Mouse (Mus musculus): ENCODE results near the gene Tsr3. TPM values are rescaled to one million over a fixed set of nuclear protein-coding genes. Genes with fewer than 3 reads are reported as not detected.
"Not testable (repeated sequence)": the region's sequence is repeated elsewhere in the genome, so short reads cannot be mapped to it uniquely, and the experiment has no call there.

Gene Tsr3
- total and polyA plus RNA-seq, 2 experiments from 2014 or later = 43.5 to 65.3 TPM

DNA sequence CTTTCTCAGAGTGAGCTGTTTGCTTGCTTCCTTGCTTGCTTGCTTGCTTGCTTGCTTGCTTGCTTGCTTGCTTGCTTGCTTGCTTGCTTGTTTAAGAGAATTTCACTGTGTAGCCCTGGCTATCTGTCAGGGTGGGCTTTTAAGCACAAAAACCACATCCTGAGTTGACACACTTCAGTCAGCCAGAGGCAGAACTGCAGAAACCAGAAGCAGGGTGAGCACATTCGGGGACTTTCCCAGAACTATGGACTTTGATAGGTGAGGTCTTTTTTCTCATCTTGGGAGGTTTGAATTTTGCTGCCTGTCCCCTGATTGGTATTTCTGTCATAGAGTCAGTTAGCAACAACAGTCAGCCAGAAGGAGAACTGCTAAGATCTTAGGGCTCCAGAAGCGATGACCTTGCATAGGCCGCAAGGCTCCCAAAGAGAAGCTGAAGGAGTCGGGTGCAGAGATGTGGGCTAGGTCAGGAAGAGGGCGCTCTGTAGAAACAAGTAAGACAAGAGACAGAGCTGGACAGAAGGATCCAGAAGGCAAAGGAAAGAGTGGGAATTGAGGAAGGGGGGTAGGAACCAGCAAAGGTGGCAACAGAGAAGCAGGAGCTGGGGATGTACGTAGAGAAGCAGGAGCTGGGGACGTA is 15.3 kb upstream of the Tsr3 start:
- 88% methylated on average over 7 of the region's 7 CpGs for WGBS
- no peak for ATAC-seq
- Histone ChIP-seq H3K27ac (no peak overlapping the region), H3K4me3 (ENCODE audit: low read length) (no peak overlapping the region), H3K9ac (replicated peaks; ENCODE audit: low read length) (no peak overlapping the region), H3K27me3 (ENCODE audit: insufficient read depth, low read length) (no peaks in the 10 kb centered on the region), H3K4me2 (ENCODE audit: low read depth, low read length) (no peak overlapping the region), H3K36me3 (ENCODE audit: insufficient read depth, low read length) (peaks cover 11% of the 10 kb centered on the region; the same call in 1 of the 2 replicates), H3K4me1 (ENCODE audit: insufficient read depth, low read length) (no peaks in the 10 kb centered on the region), H3K9me3 (ENCODE audit: low read length) (no peaks in the 10 kb centered on the region)
- no peak for DNase-seq (ENCODE audit: low spot score)
- TF ChIP-seq CTCF (IDR thresholded peaks at IDR 0.05; ENCODE audit: low read depth) = no peak

DNA sequence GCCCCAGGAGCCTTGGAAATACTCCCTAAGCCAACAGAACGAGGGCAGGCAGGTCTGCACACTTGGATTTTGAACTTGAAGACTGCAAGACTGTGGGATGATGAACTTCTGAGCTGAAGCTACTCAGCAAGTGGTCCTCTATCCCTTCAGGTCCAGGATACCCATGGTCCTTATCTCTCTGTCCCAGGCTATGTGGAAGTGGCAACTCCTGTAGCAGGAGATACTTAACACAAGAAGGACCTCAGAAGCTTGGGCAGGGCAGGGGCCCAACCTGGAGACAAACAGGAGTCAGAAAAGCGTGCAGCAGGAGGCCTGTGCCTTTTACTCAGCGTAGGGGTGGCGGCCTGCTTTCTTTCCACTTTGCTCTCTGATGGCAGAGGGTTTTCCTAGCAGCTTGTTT is 14.3 kb upstream of the Tsr3 start:
- Histone ChIP-seq H3K27ac (no peak overlapping the region), H3K4me1 (ENCODE audit: insufficient read depth, low read length) (no peaks in the 10 kb centered on the region), H3K4me3 (ENCODE audit: low read length) (no peak overlapping the region), H3K27me3 (ENCODE audit: insufficient read depth, low read length) (no peaks in the 10 kb centered on the region), H3K36me3 (ENCODE audit: insufficient read depth, low read length) (peaks cover 11% of the 10 kb centered on the region; the same call in 1 of the 2 replicates), H3K9ac (replicated peaks; ENCODE audit: low read length) (no peak overlapping the region), H3K4me2 (ENCODE audit: low read depth, low read length) (no peak overlapping the region), H3K9me3 (ENCODE audit: low read length) (no peaks in the 10 kb centered on the region)
- ATAC-seq (no peak), DNase-seq (ENCODE audit: low spot score) (no peak)
- 89% methylated on average over 4 of the region's 4 CpGs for WGBS
- TF ChIP-seq CTCF (IDR thresholded peaks at IDR 0.05; ENCODE audit: low read depth) = no peak

DNA sequence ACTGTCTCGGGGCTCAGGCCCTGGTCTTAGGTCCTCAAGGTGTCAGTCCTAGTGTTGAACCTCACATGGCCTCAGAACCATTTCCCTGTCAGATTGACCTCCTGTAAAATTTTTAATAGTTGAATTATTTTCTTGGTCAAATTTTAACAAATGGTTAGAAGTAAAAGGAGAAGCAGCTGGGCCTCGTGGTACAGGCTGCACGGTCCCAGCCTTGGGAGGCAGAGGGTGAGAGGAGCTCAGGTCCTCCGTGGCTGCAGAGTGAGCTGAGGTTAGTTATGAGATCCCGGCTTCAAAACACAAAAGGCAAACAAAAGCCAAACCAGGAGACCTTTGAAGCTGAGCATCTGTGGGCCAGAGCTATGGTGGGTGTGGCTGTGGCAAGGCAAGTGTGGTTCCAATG is 12.0 kb upstream of the Tsr3 start:
- H3K36me3 ChIP-seq (ENCODE audit: insufficient read depth, low read length) = peaks cover 19% of the 10 kb centered on the region; the same call in 1 of the 2 replicates
- H3K27me3 ChIP-seq (ENCODE audit: insufficient read depth, low read length) = no peaks in the 10 kb centered on the region
- no peak for TF ChIP-seq CTCF (IDR thresholded peaks at IDR 0.05; ENCODE audit: low read depth)
- H3K4me1 ChIP-seq (ENCODE audit: insufficient read depth, low read length) = no peaks in the 10 kb centered on the region
- no peak overlapping the region for H3K9ac ChIP-seq (replicated peaks; ENCODE audit: low read length)
- no peaks in the 10 kb centered on the region for H3K9me3 ChIP-seq (ENCODE audit: low read length)
- H3K4me3 ChIP-seq (ENCODE audit: low read length) = no peak overlapping the region
- no peak overlapping the region for H3K27ac ChIP-seq
- ATAC-seq = no peak
- no peak for DNase-seq (ENCODE audit: low spot score)
- no peak overlapping the region for H3K4me2 ChIP-seq (ENCODE audit: low read depth, low read length)
- WGBS = 87% methylated on average over 5 of the region's 5 CpGs

DNA sequence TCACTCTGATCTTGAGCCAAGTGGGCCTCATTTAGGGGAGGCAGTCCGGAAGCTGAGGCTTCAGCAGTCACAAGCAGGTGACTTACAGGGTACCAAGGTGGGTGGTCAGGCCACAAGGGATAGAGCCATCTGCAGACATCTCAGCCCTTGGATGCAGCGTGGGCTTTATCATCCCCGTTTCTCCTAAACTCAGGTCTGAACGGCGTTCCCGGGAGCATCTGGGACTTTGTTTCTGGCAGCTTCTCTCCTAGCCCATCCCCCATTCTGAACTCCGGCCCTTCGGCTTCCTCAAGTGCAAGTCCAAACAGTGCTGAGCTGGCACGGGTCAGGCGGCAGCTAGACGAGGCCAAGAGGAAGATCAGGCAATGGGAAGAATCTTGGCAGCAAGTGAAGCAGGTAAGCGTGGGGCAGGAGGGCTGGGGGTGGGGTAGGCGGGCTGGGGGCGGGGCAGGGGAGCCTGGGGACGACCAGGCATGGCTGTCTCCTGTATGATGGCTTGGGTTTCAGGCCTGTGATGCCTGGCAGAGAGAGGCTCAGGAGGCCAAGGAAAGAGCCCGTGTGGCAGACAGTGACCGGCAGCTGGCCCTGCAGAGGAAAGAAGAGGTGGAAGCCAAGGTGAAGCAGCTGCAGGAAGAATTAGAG is 9.8 kb upstream of the Tsr3 start:
- not testable (repeated sequence) for H3K27ac ChIP-seq; H3K27me3 ChIP-seq (ENCODE audit: insufficient read depth, low read length); DNase-seq (ENCODE audit: low spot score); H3K4me1 ChIP-seq (ENCODE audit: insufficient read depth, low read length); H3K9me3 ChIP-seq (ENCODE audit: low read length); H3K4me2 ChIP-seq (ENCODE audit: low read depth, low read length); H3K4me3 ChIP-seq (ENCODE audit: low read length); H3K9ac ChIP-seq (replicated peaks; ENCODE audit: low read length)
- ATAC-seq = peak; percentile 66
- H3K36me3 ChIP-seq (ENCODE audit: insufficient read depth, low read length) = peaks cover 25% of the 10 kb centered on the region; the same call in 1 of the 2 replicates
- WGBS = 74% methylated on average over 14 of the region's 17 CpGs

DNA sequence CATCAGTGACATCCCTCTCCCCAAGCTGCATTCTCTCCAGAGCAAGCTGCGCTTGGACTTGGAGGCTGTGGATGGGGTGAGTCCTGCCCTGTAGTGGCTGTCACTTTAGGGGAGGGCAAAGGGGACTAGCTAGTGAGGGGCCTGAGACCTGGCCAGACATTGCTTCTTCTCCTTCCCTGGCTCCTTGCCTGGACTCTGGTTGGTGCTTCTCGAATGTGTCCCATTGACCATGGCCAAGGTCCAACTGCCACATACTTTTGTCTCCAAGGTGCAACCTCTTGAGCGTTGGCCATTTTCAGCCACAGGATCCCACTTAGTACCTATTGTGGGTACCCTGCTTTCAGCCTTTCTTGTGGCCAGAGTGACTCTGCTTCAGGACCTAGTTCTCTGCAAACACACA is 9.3 kb upstream of the Tsr3 start:
- no peak for TF ChIP-seq CTCF (IDR thresholded peaks at IDR 0.05; ENCODE audit: low read depth)
- 77% methylated on average over 3 of the region's 3 CpGs for WGBS
- Histone ChIP-seq H3K27me3 (ENCODE audit: insufficient read depth, low read length) (no peaks in the 10 kb centered on the region), H3K9ac (replicated peaks; ENCODE audit: low read length) (no peak overlapping the region), H3K4me2 (ENCODE audit: low read depth, low read length) (no peak overlapping the region), H3K4me3 (ENCODE audit: low read length) (no peak overlapping the region), H3K4me1 (ENCODE audit: insufficient read depth, low read length) (no peaks in the 10 kb centered on the region), H3K27ac (no peak overlapping the region), H3K36me3 (ENCODE audit: insufficient read depth, low read length) (peaks cover 25% of the 10 kb centered on the region; the same call in 1 of the 2 replicates), H3K9me3 (ENCODE audit: low read length) (no peaks in the 10 kb centered on the region)
- ATAC-seq = no peak
- DNase-seq (ENCODE audit: low spot score) = no peak

DNA sequence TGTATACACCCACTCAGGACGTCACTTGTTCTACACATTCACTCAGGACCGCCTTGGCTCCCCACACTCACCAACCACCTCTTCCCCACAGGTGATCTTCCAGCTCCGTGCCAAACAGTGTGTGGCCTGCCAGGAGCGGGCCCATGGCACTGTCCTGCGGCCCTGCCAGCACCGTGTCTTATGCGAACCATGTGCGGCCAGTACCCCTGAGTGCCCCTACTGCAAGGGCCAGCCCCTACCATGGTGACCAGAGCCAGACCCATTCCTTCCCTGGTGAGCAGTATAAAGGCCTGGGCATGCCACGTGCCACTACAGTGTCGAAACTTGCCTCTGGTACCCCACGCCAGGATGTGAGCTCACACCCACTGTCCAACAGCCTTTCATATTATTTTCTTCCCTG is 8.3 kb upstream of the Tsr3 start:
- DNase-seq (ENCODE audit: low spot score); H3K9ac ChIP-seq (replicated peaks; ENCODE audit: low read length); H3K9me3 ChIP-seq (ENCODE audit: low read length); H3K27me3 ChIP-seq (ENCODE audit: insufficient read depth, low read length); H3K4me1 ChIP-seq (ENCODE audit: insufficient read depth, low read length); H3K27ac ChIP-seq; H3K4me3 ChIP-seq (ENCODE audit: low read length); H3K4me2 ChIP-seq (ENCODE audit: low read depth, low read length): not testable (repeated sequence)
- ATAC-seq = peak; percentile 78
- 90% methylated on average over 6 of the region's 11 CpGs for WGBS
- peaks cover 30% of the 10 kb centered on the region; the same call in 1 of the 2 replicates for H3K36me3 ChIP-seq (ENCODE audit: insufficient read depth, low read length)

DNA sequence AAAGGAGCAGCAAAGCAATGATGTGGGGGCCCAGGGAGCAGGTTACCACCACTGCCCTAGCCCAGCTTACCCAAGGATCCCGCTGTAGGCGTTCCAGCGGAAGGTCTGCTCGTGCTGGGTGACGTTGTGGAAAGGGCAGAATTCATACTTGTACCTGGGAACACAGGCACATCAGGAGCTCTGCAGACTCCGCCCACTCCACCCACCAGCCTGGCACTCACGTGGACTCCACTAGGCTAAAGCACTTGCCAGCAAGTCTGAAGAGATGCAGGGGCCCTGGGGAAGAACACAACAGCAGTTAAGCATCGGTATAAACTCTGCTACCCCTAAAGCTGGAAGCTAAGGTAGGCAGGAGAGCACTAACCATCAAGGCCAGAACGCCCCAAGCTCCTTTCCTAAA is 4.3 kb upstream of the Tsr3 start:
- DNase-seq (ENCODE audit: low spot score) = no peak
- 86% methylated on average over 9 of the region's 9 CpGs for WGBS
- no peak for ATAC-seq
- no peak overlapping the region for H3K4me2 ChIP-seq (ENCODE audit: low read depth, low read length)
- peaks cover 26% of the 10 kb centered on the region; the same call in 1 of the 2 replicates for H3K36me3 ChIP-seq (ENCODE audit: insufficient read depth, low read length)
- peaks cover 6% of the 10 kb centered on the region for H3K4me1 ChIP-seq (ENCODE audit: insufficient read depth, low read length)
- H3K4me3 ChIP-seq (ENCODE audit: low read length) = no peak overlapping the region
- no peak overlapping the region for H3K9ac ChIP-seq (replicated peaks; ENCODE audit: low read length)
- TF ChIP-seq CTCF (IDR thresholded peaks at IDR 0.05; ENCODE audit: low read depth) = no peak
- H3K27ac ChIP-seq = no peak overlapping the region
- no peaks in the 10 kb centered on the region for H3K27me3 ChIP-seq (ENCODE audit: insufficient read depth, low read length)
- H3K9me3 ChIP-seq (ENCODE audit: low read length) = no peaks in the 10 kb centered on the region

All from hindbrain, postnatal 0 days (tissue).